Mouse (Mus musculus) liver, embryonic 16.5 days (tissue): ENCODE measurements at regions not wholly inside any gene's neighbourhood (a gene's known extent, or its start where the extent isn't known, plus 50 kb on each side); places are given as distances from the start of the nearest gene placed in this dataset.

Experiments used
- ATAC-seq: fragments of 200-750 bp; cut with Nextera tagmentation; 2 replicates; pipeline ENCODE4 v1.8.0; 2017; ENCODE audit warnings: low read depth, mild to moderate bottlenecking, moderate number of reproducible peaks, moderate library complexity
- H3K27ac ChIP-seq: fragments of 300-500 bp; sonication (generic); 2 replicates; pipeline ENCODE4 v1.5.1; 2014; ENCODE audit warnings: mild to moderate bottlenecking, low read length
- H3K27me3 ChIP-seq: fragments of 300-500 bp; sonication (generic); 2 replicates; pipeline ENCODE4 v1.6.1; 2014; ENCODE audit warnings: low read depth, low read length, mixed read lengths; ENCODE audit not compliant: control insufficient read depth, insufficient read depth
- H3K36me3 ChIP-seq: fragments of 300-500 bp; sonication (generic); 2 replicates; pipeline ENCODE4 v1.6.1; 2014; ENCODE audit warnings: mild to moderate bottlenecking; ENCODE audit not compliant: control insufficient read depth, insufficient read depth
- H3K4me1 ChIP-seq: fragments of 300-500 bp; sonication (generic); 2 replicates; pipeline ENCODE4 v1.6.1; 2014; ENCODE audit warnings: low read depth, low read length, mixed read lengths; ENCODE audit not compliant: control insufficient read depth
- H3K4me2 ChIP-seq: fragments of 300-500 bp; sonication (generic); 2 replicates; pipeline ENCODE4 v1.6.1; 2014; ENCODE audit warnings: low read depth, low read length, mixed read lengths
- H3K4me3 ChIP-seq: fragments of 300-500 bp; sonication (generic); 2 replicates; pipeline ENCODE4 v1.5.1; 2014; ENCODE audit warnings: low read depth, mild to moderate bottlenecking, low read length
- H3K9ac ChIP-seq: fragments of 300-500 bp; sonication (generic); 2 replicates; pipeline ENCODE4 v1.6.1; 2014; ENCODE audit warnings: low read depth, low read length
- H3K9me3 ChIP-seq: fragments of 300-500 bp; sonication (generic); replicated peaks from 2 replicates; pipeline ENCODE4 v1.6.1; 2016; ENCODE audit warnings: low read length; ENCODE audit not compliant: control insufficient read depth
- WGBS: fragments of 180-500 bp; shearing (Covaris S2); extraction: QIAGEN DNeasy Blood & Tissue Kit; methylation state at CpG from one replicate; pipeline ENCODE4 v1.1.7; 2014; ENCODE audit not compliant: insufficient replicate concordance; 5-methylcytosine and 5-hydroxymethylcytosine counted together

- no peak overlapping the region for H3K4me2 ChIP-seq
- 46% methylated on average over 1 of the region's 1 CpGs for whole genome bisulfite sequencing
- no peak for ATAC-seq
Observed at GRCm38 (mm10) chr13:90749741-90750140, 155.4 kb downstream of the Atp6ap1l start.

GRCm38 (mm10) chr13:90745063-90745462 is 160.1 kb downstream of the Atp6ap1l start:
- Histone ChIP-seq H3K27me3 (no peaks in the 10 kb centered on the region), H3K9ac (no peak overlapping the region), H3K36me3 (no peaks in the 10 kb centered on the region), H3K27ac (no peak overlapping the region), H3K4me3 (no peak overlapping the region), H3K4me1 (no peaks in the 10 kb centered on the region), H3K4me2 (no peak overlapping the region), H3K9me3 (no peaks in the 10 kb centered on the region)
- 16% methylated on average over 1 of the region's 1 CpGs for WGBS
- no peak for ATAC-seq

More at GRCm38 (mm10) chr13:90749741-90750140, 155.4 kb downstream of the Atp6ap1l start:
- Histone ChIP-seq H3K27ac (no peak overlapping the region), H3K27me3 (no peaks in the 10 kb centered on the region), H3K9me3 (no peaks in the 10 kb centered on the region), H3K9ac (no peak overlapping the region), H3K4me3 (no peak overlapping the region), H3K36me3 (no peaks in the 10 kb centered on the region), H3K4me1 (no peaks in the 10 kb centered on the region)

- Histone ChIP-seq H3K9me3 (no peaks in the 10 kb centered on the region), H3K9ac (no peak overlapping the region), H3K27ac (no peak overlapping the region), H3K4me1 (no peaks in the 10 kb centered on the region), H3K4me2 (no peak overlapping the region), H3K27me3 (no peaks in the 10 kb centered on the region), H3K4me3 (no peak overlapping the region), H3K36me3 (no peaks in the 10 kb centered on the region)
- 56% methylated on average over 4 of the region's 4 CpGs for WGBS
- ATAC-seq: no peak
Observed at GRCm38 (mm10) chr13:90742615-90743402, 162.3 kb downstream of the Atp6ap1l start.

- Histone ChIP-seq H3K27me3 (no peaks in the 10 kb centered on the region), H3K9me3 (no peaks in the 10 kb centered on the region), H3K9ac (no peak overlapping the region), H3K4me1 (no peaks in the 10 kb centered on the region), H3K4me3 (no peak overlapping the region), H3K27ac (no peak overlapping the region), H3K4me2 (no peak overlapping the region), H3K36me3 (no peaks in the 10 kb centered on the region)
- 63% methylated on average over 1 of the region's 1 CpGs for WGBS
- no peak for ATAC-seq
Observed at GRCm38 (mm10) chr13:90739797-90740196, 165.4 kb downstream of the Atp6ap1l start.

GRCm38 (mm10) chr13:90738513-90738912 is 166.6 kb downstream of the Atp6ap1l start:
- no peak overlapping the region for H3K4me3 ChIP-seq
- no peaks in the 10 kb centered on the region for H3K27me3 ChIP-seq
- H3K27ac ChIP-seq: no peak overlapping the region
- H3K4me1 ChIP-seq: no peaks in the 10 kb centered on the region
- WGBS: 59% methylated on average over 3 of the region's 3 CpGs
- no peaks in the 10 kb centered on the region for H3K9me3 ChIP-seq
- ATAC-seq: no peak
- H3K36me3 ChIP-seq: no peaks in the 10 kb centered on the region
- H3K4me2 ChIP-seq: no peak overlapping the region
- H3K9ac ChIP-seq: no peak overlapping the region

- Histone ChIP-seq H3K27me3 (no peaks in the 10 kb centered on the region), H3K9ac (no peak overlapping the region)
- WGBS: 76% methylated on average over 3 of the region's 3 CpGs
Observed at GRCm38 (mm10) chr13:90733265-90733664, 171.9 kb downstream of the Atp6ap1l start.

GRCm38 (mm10) chr13:90729078-90729477 is 176.1 kb downstream of the Atp6ap1l start:
- Histone ChIP-seq H3K27me3 (no peaks in the 10 kb centered on the region), H3K4me1 (no peaks in the 10 kb centered on the region), H3K4me2 (no peak overlapping the region), H3K36me3 (no peaks in the 10 kb centered on the region), H3K9ac (no peak overlapping the region), H3K9me3 (no peaks in the 10 kb centered on the region), H3K27ac (no peak overlapping the region), H3K4me3 (no peak overlapping the region)
- no peak for ATAC-seq

More at GRCm38 (mm10) chr13:90733265-90733664, 171.9 kb downstream of the Atp6ap1l start:
- no peaks in the 10 kb centered on the region for H3K4me1 ChIP-seq
- no peak overlapping the region for H3K4me3 ChIP-seq
- no peaks in the 10 kb centered on the region for H3K36me3 ChIP-seq
- no peak overlapping the region for H3K4me2 ChIP-seq
- ATAC-seq: no peak
- no peak overlapping the region for H3K27ac ChIP-seq
- H3K9me3 ChIP-seq: no peaks in the 10 kb centered on the region

- WGBS: 54% methylated on average over 4 of the region's 4 CpGs
Observed at GRCm38 (mm10) chr13:90727816-90728215, 177.3 kb downstream of the Atp6ap1l start.

GRCm38 (mm10) chr13:90725053-90725827 is 179.9 kb downstream of the Atp6ap1l start:
- Histone ChIP-seq H3K9ac (no peak overlapping the region), H3K27ac (no peak overlapping the region), H3K4me1 (no peaks in the 10 kb centered on the region), H3K36me3 (no peaks in the 10 kb centered on the region), H3K4me2 (no peak overlapping the region), H3K27me3 (no peaks in the 10 kb centered on the region), H3K4me3 (no peak overlapping the region), H3K9me3 (no peaks in the 10 kb centered on the region)
- whole genome bisulfite sequencing: 68% methylated on average over 10 of the region's 10 CpGs
- no peak for ATAC-seq

More at GRCm38 (mm10) chr13:90727816-90728215, 177.3 kb downstream of the Atp6ap1l start:
- no peak for ATAC-seq
- no peaks in the 10 kb centered on the region for H3K9me3 ChIP-seq
- H3K4me2 ChIP-seq: no peak overlapping the region
- H3K27me3 ChIP-seq: no peaks in the 10 kb centered on the region
- no peak overlapping the region for H3K4me3 ChIP-seq
- no peaks in the 10 kb centered on the region for H3K36me3 ChIP-seq
- H3K4me1 ChIP-seq: no peaks in the 10 kb centered on the region
- no peak overlapping the region for H3K27ac ChIP-seq
- no peak overlapping the region for H3K9ac ChIP-seq
